Mouse (Mus musculus) liver, embryonic 12.5 days (tissue): ENCODE results near the gene Erp29. TPM values are rescaled to one million over a fixed set of nuclear protein-coding genes. Genes with fewer than 3 reads are reported as not detected.

Experiments used
- ATAC-seq: fragments of 200-750 bp; cut with Nextera tagmentation; 2 replicates; pipeline ENCODE4 v1.8.0; 2017; ENCODE audit warnings: moderate number of reproducible peaks, mild to moderate bottlenecking, moderate library complexity
- H3K27ac ChIP-seq: fragments of 300-500 bp; sonication (generic); 2 replicates; pipeline ENCODE4 v1.5.1; 2016; ENCODE audit warnings: mild to moderate bottlenecking
- H3K27me3 ChIP-seq: fragments of 300-500 bp; sonication (generic); replicated peaks from 2 replicates; pipeline ENCODE4 v1.6.1; 2016; ENCODE audit warnings: mild to moderate bottlenecking, moderate library complexity
- H3K36me3 ChIP-seq: fragments of 300-500 bp; sonication (generic); 2 replicates; pipeline ENCODE4 v1.6.1; 2016; ENCODE audit warnings: mild to moderate bottlenecking, moderate library complexity
- H3K4me1 ChIP-seq: fragments of 300-500 bp; sonication (generic); 2 replicates; pipeline ENCODE4 v1.6.1; 2016
- H3K4me2 ChIP-seq: fragments of 300-500 bp; sonication (generic); 2 replicates; pipeline ENCODE4 v1.6.1; 2016; ENCODE audit warnings: mild to moderate bottlenecking, moderate library complexity
- H3K4me3 ChIP-seq: fragments of 300-500 bp; sonication (generic); 2 replicates; pipeline ENCODE4 v1.5.1; 2016; ENCODE audit warnings: mild to moderate bottlenecking, moderate library complexity
- H3K9ac ChIP-seq: fragments of 300-500 bp; sonication (generic); 2 replicates; pipeline ENCODE4 v1.6.1; 2016; ENCODE audit warnings: mild to moderate bottlenecking, moderate library complexity
- H3K9me3 ChIP-seq: fragments of 300-500 bp; sonication (generic); replicated peaks from 2 replicates; pipeline ENCODE4 v1.6.1; 2016; ENCODE audit warnings: mild to moderate bottlenecking, moderate library complexity
- WGBS: fragments of 180-500 bp; shearing (Covaris S2); methylation state at CpG from one replicate; pipeline ENCODE4 v1.1.7; 2016; ENCODE audit not compliant: insufficient replicate concordance; 5-methylcytosine and 5-hydroxymethylcytosine counted together
- polyA plus RNA-seq: library from polyadenylated mRNA; unstranded; fragments of >200 nt; fragmentation: Nextera tagmentation; extraction: Ambion mirVana; gene quantifications from 2 replicates; pipeline ENCODE4 v1.2.1, GENCODE M21; 2016

Erp29 gene
- polyA plus RNA-seq, 1 experiment from 2014 or later = 103 TPM

DNA sequence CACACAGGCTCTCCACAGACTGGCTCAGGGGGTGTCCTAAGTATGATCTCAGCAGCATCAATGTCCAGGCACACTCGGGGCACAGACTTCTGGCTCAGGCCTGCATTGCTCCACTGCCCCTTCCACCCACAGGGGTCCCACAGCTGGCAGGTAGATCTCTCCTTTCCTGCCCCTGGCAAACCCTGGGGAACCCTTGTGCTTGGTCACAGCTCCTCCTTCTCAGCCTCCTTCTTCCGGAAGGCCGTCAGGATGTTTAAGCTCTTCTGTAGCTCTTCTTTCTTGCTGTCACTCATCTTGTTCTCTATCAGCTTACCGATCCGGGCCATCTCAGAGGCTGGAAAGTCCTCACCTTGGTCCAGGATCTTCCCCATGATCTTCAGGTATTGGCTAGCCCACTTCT, 7.4 kb downstream of the Erp29 start:
- 82% methylated on average over 5 of the region's 5 CpGs for WGBS
- peaks cover 98% of the 10 kb centered on the region for H3K36me3 ChIP-seq

GRCm38 (mm10) chr5:121443548-121443947, 8.8 kb downstream of the Erp29 start:
- Histone ChIP-seq H3K4me1 (no peaks in the 10 kb centered on the region), H3K36me3 (peaks cover 98% of the 10 kb centered on the region), H3K4me2 (no peak overlapping the region), H3K27ac (no peak overlapping the region), H3K9me3 (no peaks in the 10 kb centered on the region), H3K27me3 (no peaks in the 10 kb centered on the region), H3K9ac (no peak overlapping the region), H3K4me3 (no peak overlapping the region)
- 79% methylated on average over 3 of the region's 3 CpGs for WGBS
- ATAC-seq = no peak

More for the DNA sequence above, 7.4 kb downstream of the Erp29 start:
- Histone ChIP-seq H3K4me1 (peaks cover 7% of the 10 kb centered on the region; the same call in 1 of the 2 replicates), H3K27me3 (no peaks in the 10 kb centered on the region), H3K9me3 (no peaks in the 10 kb centered on the region), H3K9ac (no peak overlapping the region), H3K27ac (no peak overlapping the region), H3K4me3 (no peak overlapping the region), H3K4me2 (no peak overlapping the region)
- ATAC-seq = no peak

DNA sequence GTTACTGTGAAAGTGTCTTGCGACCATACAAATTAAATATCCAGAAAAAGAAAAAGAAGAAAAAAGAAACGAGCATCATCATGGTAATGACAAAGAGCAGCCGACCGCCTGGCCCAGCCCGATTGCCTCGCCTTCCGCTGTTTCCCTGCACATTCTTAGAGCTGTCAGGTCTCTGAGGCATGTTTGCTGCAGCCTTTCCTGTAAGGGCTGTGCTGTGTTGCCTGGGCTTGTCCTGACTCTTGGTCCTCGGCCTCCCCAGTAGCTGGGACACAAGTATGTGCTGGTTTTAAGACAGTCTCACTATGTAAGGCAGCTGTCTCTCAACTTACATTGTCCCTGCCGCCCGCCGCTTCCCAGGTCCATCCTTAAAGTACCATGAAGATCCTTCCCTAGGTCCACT, 13.6 kb downstream of the Erp29 start:
- no peak for ATAC-seq
- H3K4me2 ChIP-seq = no peak overlapping the region
- H3K27ac ChIP-seq = no peak overlapping the region
- no peaks in the 10 kb centered on the region for H3K27me3 ChIP-seq
- H3K36me3 ChIP-seq = peaks cover 96% of the 10 kb centered on the region
- H3K9ac ChIP-seq = no peak overlapping the region
- H3K4me1 ChIP-seq = no peaks in the 10 kb centered on the region
- 92% methylated on average over 11 of the region's 11 CpGs for WGBS
- no peaks in the 10 kb centered on the region for H3K9me3 ChIP-seq
- no peak overlapping the region for H3K4me3 ChIP-seq

DNA sequence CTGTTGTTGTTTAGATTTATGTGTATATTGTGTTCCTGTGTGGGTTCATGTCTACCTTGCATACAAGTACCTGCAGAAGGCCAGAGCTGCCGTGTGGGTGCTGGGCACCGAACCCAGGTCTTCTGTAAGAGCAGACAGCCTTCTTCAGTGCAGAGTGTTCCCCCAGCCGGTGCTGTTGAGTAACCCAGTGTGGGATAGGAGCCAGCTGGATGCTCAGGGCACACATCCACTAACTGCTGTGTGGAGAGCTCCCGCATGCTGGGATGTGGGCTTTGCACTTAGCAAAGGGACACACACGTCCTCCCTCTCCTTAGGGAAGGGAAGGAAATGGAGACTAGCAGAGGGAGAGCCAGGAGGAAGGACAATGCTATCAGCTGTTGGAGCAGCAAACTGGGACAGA, 14.2 kb downstream of the Erp29 start:
- Histone ChIP-seq H3K4me2 (no peak overlapping the region), H3K4me3 (no peak overlapping the region), H3K4me1 (no peaks in the 10 kb centered on the region), H3K27ac (no peak overlapping the region), H3K9ac (no peak overlapping the region), H3K9me3 (no peaks in the 10 kb centered on the region), H3K27me3 (no peaks in the 10 kb centered on the region), H3K36me3 (peaks cover 96% of the 10 kb centered on the region)
- 86% methylated on average over 5 of the region's 5 CpGs for WGBS
- no peak for ATAC-seq

DNA sequence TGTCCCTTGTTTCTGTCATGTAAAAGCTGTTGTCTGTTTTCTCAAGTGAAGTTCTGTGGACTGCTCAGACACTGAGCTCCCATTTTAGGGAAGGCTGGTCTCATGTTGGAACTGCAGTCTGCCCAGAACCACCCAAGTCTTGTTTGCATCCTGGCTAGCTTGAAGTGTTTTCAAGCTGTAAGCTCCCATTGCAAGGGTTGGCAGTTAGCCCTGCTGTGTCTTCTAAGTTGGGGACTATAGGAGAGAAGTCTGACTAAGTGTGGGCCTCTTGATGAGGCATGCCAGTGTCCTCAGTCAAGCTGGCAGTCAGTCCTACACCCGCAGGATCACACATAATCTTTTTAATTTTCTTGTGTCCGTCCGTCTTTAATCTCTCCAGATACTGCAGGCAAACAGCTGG, 23.4 kb downstream of the Erp29 start:
- Histone ChIP-seq H3K9ac (no peak overlapping the region), H3K4me2 (no peak overlapping the region), H3K4me3 (no peak overlapping the region), H3K27me3 (no peaks in the 10 kb centered on the region), H3K36me3 (peaks cover 100% of the 10 kb centered on the region), H3K4me1 (no peaks in the 10 kb centered on the region), H3K27ac (no peak overlapping the region), H3K9me3 (no peaks in the 10 kb centered on the region)
- 94% methylated on average over 3 of the region's 3 CpGs for WGBS
- ATAC-seq = no peak

DNA sequence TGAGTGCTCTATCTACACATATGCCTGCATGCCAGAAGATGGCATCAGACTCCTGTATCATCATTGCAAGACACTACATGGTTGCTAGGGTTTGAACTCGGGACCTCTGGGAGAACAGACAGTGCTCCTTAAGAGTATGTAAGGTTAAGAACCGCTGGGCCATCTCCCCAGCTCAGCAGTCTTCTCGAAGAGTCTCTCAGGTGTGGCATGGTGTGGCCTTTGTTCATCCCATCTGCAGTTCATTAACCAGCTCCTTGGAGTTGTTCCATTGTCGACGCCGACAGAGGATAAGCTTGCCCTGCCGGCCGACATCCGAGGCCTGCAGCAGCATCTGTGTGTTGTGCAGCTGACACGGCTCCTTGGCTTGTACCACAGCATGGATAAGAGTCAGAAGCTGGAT, 29.0 kb downstream of the Erp29 start:
- Histone ChIP-seq H3K27me3 (no peaks in the 10 kb centered on the region), H3K4me2 (no peak overlapping the region), H3K4me1 (no peaks in the 10 kb centered on the region), H3K9me3 (no peaks in the 10 kb centered on the region), H3K36me3 (peaks cover 100% of the 10 kb centered on the region), H3K27ac (no peak overlapping the region), H3K9ac (no peak overlapping the region), H3K4me3 (no peak overlapping the region)
- 91% methylated on average over 10 of the region's 10 CpGs for WGBS
- no peak for ATAC-seq

DNA sequence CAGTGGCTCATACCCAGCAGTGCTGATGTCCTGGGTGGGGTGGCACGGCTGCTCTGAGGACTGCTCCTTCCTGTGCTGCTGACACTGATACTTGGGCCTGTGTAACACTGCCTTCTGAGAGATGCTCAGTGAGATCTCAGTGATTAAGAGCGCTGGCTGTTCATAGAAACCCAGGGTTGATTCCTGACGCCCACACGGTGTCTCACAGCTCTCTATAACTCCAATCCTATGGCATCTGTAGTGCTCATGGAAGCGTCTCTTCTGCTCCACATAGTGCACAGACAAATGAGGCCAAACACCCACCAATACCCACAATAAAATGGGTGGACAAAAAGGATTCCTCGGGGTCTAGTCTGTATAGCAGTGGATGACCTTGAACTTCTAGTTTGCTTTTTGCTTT, 29.5 kb downstream of the Erp29 start:
- Histone ChIP-seq H3K4me3 (no peak overlapping the region), H3K4me2 (no peak overlapping the region), H3K4me1 (no peaks in the 10 kb centered on the region), H3K9ac (no peak overlapping the region), H3K27me3 (no peaks in the 10 kb centered on the region), H3K27ac (no peak overlapping the region), H3K36me3 (peaks cover 100% of the 10 kb centered on the region), H3K9me3 (no peaks in the 10 kb centered on the region)
- no peak for ATAC-seq
- 85% methylated on average over 6 of the region's 6 CpGs for WGBS

DNA sequence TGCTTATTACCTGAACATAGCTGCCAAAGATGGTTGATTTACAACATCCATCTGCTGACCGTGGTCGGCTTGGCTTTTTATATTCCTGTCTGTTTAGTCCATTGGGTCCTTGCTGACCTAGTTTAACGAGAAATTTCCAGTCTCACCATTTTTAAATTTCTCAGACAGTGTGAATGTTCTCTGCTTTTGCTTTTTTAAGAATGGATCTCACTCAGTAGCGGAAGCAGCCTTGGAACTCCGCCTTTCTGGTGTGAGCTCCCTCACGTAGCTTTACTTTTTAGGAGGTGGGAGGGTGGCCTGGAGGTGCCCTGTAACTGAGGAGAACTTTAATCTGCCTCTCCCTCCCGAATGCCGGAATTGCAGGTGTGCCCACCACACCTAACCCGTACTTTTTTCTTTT, 31.6 kb downstream of the Erp29 start:
- H3K36me3 ChIP-seq = peaks cover 100% of the 10 kb centered on the region
- no peak overlapping the region for H3K4me2 ChIP-seq
- 89% methylated on average over 9 of the region's 9 CpGs for WGBS
- no peaks in the 10 kb centered on the region for H3K4me1 ChIP-seq
- H3K9me3 ChIP-seq = no peaks in the 10 kb centered on the region
- no peak overlapping the region for H3K4me3 ChIP-seq
- no peak overlapping the region for H3K9ac ChIP-seq
- H3K27ac ChIP-seq = no peak overlapping the region
- no peaks in the 10 kb centered on the region for H3K27me3 ChIP-seq
- no peak for ATAC-seq

DNA sequence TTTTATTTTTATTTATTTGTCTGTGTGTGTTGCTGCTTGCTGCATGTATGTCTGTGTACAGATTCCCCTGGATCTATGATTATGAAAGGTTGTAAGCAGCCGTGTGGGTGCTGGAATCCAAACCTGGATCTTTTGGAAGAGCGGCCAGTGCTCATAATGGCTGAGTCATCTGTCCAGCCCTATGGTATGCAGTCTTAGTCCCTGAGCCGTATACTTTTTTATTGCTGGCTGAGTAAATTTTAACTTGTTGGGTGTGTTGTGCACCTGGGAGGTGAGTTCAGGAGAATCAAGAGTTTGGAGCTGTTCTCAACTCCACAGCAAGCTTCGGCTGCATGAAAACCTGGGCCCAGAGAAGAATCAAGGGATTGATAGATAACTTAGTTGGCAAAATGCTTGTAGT, 41.3 kb downstream of the Erp29 start:
- no peaks in the 10 kb centered on the region for H3K9me3 ChIP-seq
- no peaks in the 10 kb centered on the region for H3K27me3 ChIP-seq
- no peak for ATAC-seq
- H3K4me3 ChIP-seq = no peak overlapping the region
- no peak overlapping the region for H3K27ac ChIP-seq
- no peak overlapping the region for H3K4me2 ChIP-seq
- 85% methylated on average over 4 of the region's 4 CpGs for WGBS
- H3K4me1 ChIP-seq = no peaks in the 10 kb centered on the region
- H3K36me3 ChIP-seq = peaks cover 100% of the 10 kb centered on the region
- H3K9ac ChIP-seq = no peak overlapping the region

DNA sequence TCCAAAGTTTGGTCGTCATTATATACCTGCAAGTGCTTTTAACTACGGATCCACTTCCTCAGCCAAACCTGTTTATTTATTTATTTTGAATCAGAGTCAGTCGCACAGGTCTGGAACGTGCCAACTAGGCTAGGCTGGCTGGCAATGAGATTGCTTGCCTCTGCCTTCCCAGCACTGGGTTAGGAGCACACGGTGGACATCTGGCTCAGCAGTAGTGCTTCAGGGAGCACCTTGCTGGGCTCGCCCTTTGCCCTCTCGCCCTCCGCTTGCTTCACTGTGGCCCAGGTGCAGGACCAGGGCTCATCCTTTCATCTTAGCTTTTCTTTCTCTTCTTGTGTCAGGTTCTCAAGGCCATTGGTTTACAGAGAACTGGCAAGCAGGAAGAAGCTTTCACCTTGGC, 44.5 kb downstream of the Erp29 start:
- 82% methylated on average over 8 of the region's 8 CpGs for WGBS
- Histone ChIP-seq H3K27me3 (no peaks in the 10 kb centered on the region), H3K9ac (no peak overlapping the region), H3K4me3 (no peak overlapping the region), H3K36me3 (peaks cover 94% of the 10 kb centered on the region), H3K4me2 (no peak overlapping the region), H3K9me3 (no peaks in the 10 kb centered on the region), H3K4me1 (peaks cover 5% of the 10 kb centered on the region), H3K27ac (no peak overlapping the region)
- ATAC-seq = no peak

DNA sequence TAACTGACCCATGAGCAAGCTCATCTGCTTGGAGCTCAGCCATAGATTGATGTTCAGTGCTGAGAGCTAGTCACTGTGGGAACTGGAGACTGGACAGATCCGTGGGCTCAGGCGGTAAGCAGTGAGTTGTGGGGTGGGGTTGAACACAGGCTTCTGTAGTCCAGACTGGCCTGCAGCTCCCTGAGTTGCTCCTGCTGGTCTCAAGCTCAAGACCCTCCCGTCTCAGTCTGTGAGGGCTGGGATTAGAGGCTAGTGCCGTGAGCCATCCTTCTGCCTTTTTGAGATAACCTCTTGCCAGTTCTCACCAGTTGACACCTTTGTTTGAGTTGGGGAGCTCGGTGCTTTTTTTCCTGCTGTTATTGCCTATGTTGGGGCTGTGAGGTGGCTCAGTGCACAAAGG, 51.5 kb downstream of the Erp29 start:
- WGBS = 46% methylated on average over 5 of the region's 5 CpGs
- ATAC-seq = no peak
- peaks cover 59% of the 10 kb centered on the region for H3K4me1 ChIP-seq
- no peak overlapping the region; the same call in 1 of the 2 replicates for H3K27ac ChIP-seq
- no peaks in the 10 kb centered on the region for H3K27me3 ChIP-seq
- no peak overlapping the region for H3K4me3 ChIP-seq
- H3K9ac ChIP-seq = no peak overlapping the region
- peaks cover 54% of the 10 kb centered on the region for H3K36me3 ChIP-seq
- no peaks in the 10 kb centered on the region for H3K9me3 ChIP-seq
- peak overlapping the region; percentile 18 for H3K4me2 ChIP-seq

- no peaks in the 10 kb centered on the region for H3K27me3 ChIP-seq
- H3K4me3 ChIP-seq = peak overlapping the region; percentile 95; the same call in 1 of the 2 replicates
- H3K27ac ChIP-seq = no peak overlapping the region
- H3K36me3 ChIP-seq = peaks cover 49% of the 10 kb centered on the region
- 43% methylated on average over 5 of the region's 5 CpGs for WGBS
- 0 out of 2 replicates have a peak overlapping the region, but pooled peaks have one; percentile 86 for H3K9ac ChIP-seq
- no peaks in the 10 kb centered on the region for H3K9me3 ChIP-seq
- H3K4me1 ChIP-seq = peaks cover 59% of the 10 kb centered on the region
- ATAC-seq = no peak
- H3K4me2 ChIP-seq = peak overlapping the region; percentile 98
Observed at GRCm38 (mm10) chr5:121400064-121400463, 52.2 kb downstream of the Erp29 start.

- peak overlapping the region; percentile 98 for H3K4me2 ChIP-seq
- H3K36me3 ChIP-seq = peaks cover 47% of the 10 kb centered on the region
- WGBS = 50% methylated on average over 5 of the region's 5 CpGs
- no peaks in the 10 kb centered on the region for H3K27me3 ChIP-seq
- H3K27ac ChIP-seq = peak overlapping the region; percentile 15; the same call in 1 of the 2 replicates
- peaks cover 59% of the 10 kb centered on the region for H3K4me1 ChIP-seq
- H3K4me3 ChIP-seq = peak overlapping the region; percentile 95
- H3K9me3 ChIP-seq = 0 out of 2 replicates have a peak, but pooled peaks cover under 1% of the 10 kb centered on the region
- H3K9ac ChIP-seq = peak overlapping the region; percentile 86
- no peak for ATAC-seq
Observed at GRCm38 (mm10) chr5:121399540-121399939, 52.8 kb downstream of the Erp29 start.
